Mouse (Mus musculus): ENCODE results near the gene Triml1. TPM values are rescaled to one million over a fixed set of nuclear protein-coding genes. Genes with fewer than 3 reads are reported as not detected.

Gene Triml1
- total and polyA plus RNA-seq, 3 experiments, result 0.27 TPM; not detected in 2

GRCm38 (mm10) chr8:43169249-43169755 lies 28.0 kb upstream of the Triml1 start:
- Histone ChIP-seq H3K36me3 (replicated peaks) (no peaks in the 10 kb centered on the region), H3K9me3 (replicated peaks) (peaks cover 8% of the 10 kb centered on the region), H3K27me3 (ENCODE audit: insufficient read depth, low read length) (no peaks in the 10 kb centered on the region), H3K4me1 (ENCODE audit: insufficient read depth, low read depth, low read length) (no peaks in the 10 kb centered on the region), H3K4me3 (ENCODE audit: low read depth, low read length) (no peak overlapping the region)
- ATAC-seq (ENCODE audit: extremely low read depth, insufficient number of reproducible peaks, low FRiP score, poor library complexity, severe bottlenecking), result no peak
- TF ChIP-seq GATA1 (IDR thresholded peaks at IDR 0.05; ENCODE audit: borderline replicate concordance, low read length), result no peak
- DNase-seq (ENCODE audit: low spot score), result no peak

- DNase-seq (ENCODE audit: low spot score), result no peak
- no peak overlapping the region for H3K4me3 ChIP-seq (ENCODE audit: low read depth, low read length)
- ATAC-seq (ENCODE audit: extremely low read depth, insufficient number of reproducible peaks, low FRiP score, poor library complexity, severe bottlenecking), result no peak
- TF ChIP-seq TAL1 (conservative IDR thresholded peaks at IDR 0.05; ENCODE audit: low read depth, low read length) (no peak), GATA1 (IDR thresholded peaks at IDR 0.05; ENCODE audit: borderline replicate concordance, low read length) (no peak), CTCF (IDR thresholded peaks at IDR 0.05; ENCODE audit: low read depth, low read length) (no peak), GATA2 (IDR thresholded peaks at IDR 0.05; ENCODE audit: borderline replicate concordance, low read depth, low read length) (no peak), POLR2AphosphoS5 (IDR thresholded peaks at IDR 0.05; ENCODE audit: insufficient replicate concordance, low read depth, low read length) (no peak)
- no peaks in the 10 kb centered on the region for H3K4me1 ChIP-seq (ENCODE audit: insufficient read depth, low read depth, low read length)
- no peaks in the 10 kb centered on the region for H3K36me3 ChIP-seq (replicated peaks)
- H3K9me3 ChIP-seq (replicated peaks), result peaks cover 13% of the 10 kb centered on the region
- H3K27me3 ChIP-seq (ENCODE audit: insufficient read depth, low read length), result no peaks in the 10 kb centered on the region
Observed at GRCm38 (mm10) chr8:43168083-43168482, 26.8 kb upstream of the Triml1 start.

GRCm38 (mm10) chr8:43164453-43164852 lies 23.2 kb upstream of the Triml1 start:
- no peak for TF ChIP-seq GATA2 (IDR thresholded peaks at IDR 0.05; ENCODE audit: borderline replicate concordance, low read depth, low read length)
- no peak for TF ChIP-seq CTCF (IDR thresholded peaks at IDR 0.05; ENCODE audit: low read depth, low read length)
- TF ChIP-seq POLR2AphosphoS5 (IDR thresholded peaks at IDR 0.05; ENCODE audit: insufficient replicate concordance, low read depth, low read length), result no peak
- no peak for TF ChIP-seq GATA1 (IDR thresholded peaks at IDR 0.05; ENCODE audit: borderline replicate concordance, low read length)
- no peak for TF ChIP-seq TAL1 (conservative IDR thresholded peaks at IDR 0.05; ENCODE audit: low read depth, low read length)
- H3K4me3 ChIP-seq (ENCODE audit: low read depth, low read length), result no peak overlapping the region
- ATAC-seq (ENCODE audit: extremely low read depth, insufficient number of reproducible peaks, low FRiP score, poor library complexity, severe bottlenecking), result no peak

GRCm38 (mm10) chr8:43163255-43163654 lies 22.0 kb upstream of the Triml1 start:
- Histone ChIP-seq H3K36me3 (replicated peaks) (no peaks in the 10 kb centered on the region), H3K4me1 (ENCODE audit: insufficient read depth, low read depth, low read length) (no peaks in the 10 kb centered on the region), H3K27me3 (ENCODE audit: insufficient read depth, low read length) (no peaks in the 10 kb centered on the region), H3K4me3 (ENCODE audit: low read depth, low read length) (no peak overlapping the region), H3K9me3 (replicated peaks) (peaks cover 22% of the 10 kb centered on the region)
- TF ChIP-seq GATA1 (IDR thresholded peaks at IDR 0.05; ENCODE audit: borderline replicate concordance, low read length) (no peak), CTCF (IDR thresholded peaks at IDR 0.05; ENCODE audit: low read depth, low read length) (no peak), TAL1 (conservative IDR thresholded peaks at IDR 0.05; ENCODE audit: low read depth, low read length) (no peak), POLR2AphosphoS5 (IDR thresholded peaks at IDR 0.05; ENCODE audit: insufficient replicate concordance, low read depth, low read length) (no peak), GATA2 (IDR thresholded peaks at IDR 0.05; ENCODE audit: borderline replicate concordance, low read depth, low read length) (no peak)
- DNase-seq (ENCODE audit: low spot score) (no peak), ATAC-seq (ENCODE audit: extremely low read depth, insufficient number of reproducible peaks, low FRiP score, poor library complexity, severe bottlenecking) (no peak)

More at GRCm38 (mm10) chr8:43164453-43164852, 23.2 kb upstream of the Triml1 start:
- H3K9me3 ChIP-seq (replicated peaks), result peaks cover 17% of the 10 kb centered on the region
- H3K27me3 ChIP-seq (ENCODE audit: insufficient read depth, low read length), result no peaks in the 10 kb centered on the region
- H3K4me1 ChIP-seq (ENCODE audit: insufficient read depth, low read depth, low read length), result no peaks in the 10 kb centered on the region
- DNase-seq (ENCODE audit: low spot score), result no peak
- H3K36me3 ChIP-seq (replicated peaks), result no peaks in the 10 kb centered on the region

GRCm38 (mm10) chr8:43149307-43149706 lies 8.0 kb upstream of the Triml1 start:
- Histone ChIP-seq H3K27me3 (ENCODE audit: insufficient read depth, low read length) (no peaks in the 10 kb centered on the region), H3K4me1 (ENCODE audit: insufficient read depth, low read depth, low read length) (no peaks in the 10 kb centered on the region), H3K4me3 (ENCODE audit: low read depth, low read length) (no peak overlapping the region), H3K36me3 (replicated peaks) (no peaks in the 10 kb centered on the region), H3K9me3 (replicated peaks) (no peaks in the 10 kb centered on the region)
- DNase-seq (ENCODE audit: low spot score) (no peak), ATAC-seq (ENCODE audit: extremely low read depth, insufficient number of reproducible peaks, low FRiP score, poor library complexity, severe bottlenecking) (no peak)
- TF ChIP-seq POLR2AphosphoS5 (IDR thresholded peaks at IDR 0.05; ENCODE audit: insufficient replicate concordance, low read depth, low read length) (no peak), GATA2 (IDR thresholded peaks at IDR 0.05; ENCODE audit: borderline replicate concordance, low read depth, low read length) (no peak), GATA1 (IDR thresholded peaks at IDR 0.05; ENCODE audit: borderline replicate concordance, low read length) (no peak), TAL1 (conservative IDR thresholded peaks at IDR 0.05; ENCODE audit: low read depth, low read length) (no peak)

GRCm38 (mm10) chr8:43111205-43111827 lies 30.0 kb downstream of the Triml1 start:
- ATAC-seq (ENCODE audit: extremely low read depth, insufficient number of reproducible peaks, low FRiP score, poor library complexity, severe bottlenecking), result no peak
- peaks cover 5% of the 10 kb centered on the region for H3K9me3 ChIP-seq (replicated peaks)
- H3K4me1 ChIP-seq (ENCODE audit: insufficient read depth, low read depth, low read length), result no peaks in the 10 kb centered on the region
- no peaks in the 10 kb centered on the region for H3K36me3 ChIP-seq (replicated peaks)
- no peak for TF ChIP-seq POLR2AphosphoS5 (IDR thresholded peaks at IDR 0.05; ENCODE audit: insufficient replicate concordance, low read depth, low read length)
- no peak for TF ChIP-seq GATA1 (IDR thresholded peaks at IDR 0.05; ENCODE audit: borderline replicate concordance, low read length)
- no peak for TF ChIP-seq CTCF (IDR thresholded peaks at IDR 0.05; ENCODE audit: low read depth, low read length)
- TF ChIP-seq GATA2 (IDR thresholded peaks at IDR 0.05; ENCODE audit: borderline replicate concordance, low read depth, low read length), result no peak
- no peak for TF ChIP-seq TAL1 (conservative IDR thresholded peaks at IDR 0.05; ENCODE audit: low read depth, low read length)
- no peak for DNase-seq (ENCODE audit: low spot score)
- H3K27me3 ChIP-seq (ENCODE audit: insufficient read depth, low read length), result no peaks in the 10 kb centered on the region
- no peak overlapping the region for H3K4me3 ChIP-seq (ENCODE audit: low read depth, low read length)

Other genes starting within 250 kb of the Triml1 start
- gene Triml2, start 39.1 kb upstream of the Triml1 start, total RNA-seq (2014; fragmentation: Nextera tagmentation), result not detected in 2 replicates
- gene Triml2, start 39.1 kb upstream of the Triml1 start, total RNA-seq (2017), result 0.06 and 0.16 TPM in 2 replicates
- not detected in 2 replicates for gene Triml2, start 39.1 kb upstream of the Triml1 start, polyA plus RNA-seq (2012)
- not detected in 2 replicates for gene Zfp42, start 165.5 kb upstream of the Triml1 start, total RNA-seq (2014; fragmentation: Nextera tagmentation)
- not detected in 2 replicates for gene Zfp42, start 165.5 kb upstream of the Triml1 start, total RNA-seq (2017)
- gene Zfp42, start 165.5 kb upstream of the Triml1 start, polyA plus RNA-seq (2012), result not detected in 2 replicates

Measured in G1E (cell line).